Mouse (Mus musculus): ENCODE measurements around the gene Itga2b.

GRCm38 (mm10) chr11:102443740-102444139 is 26.2 kb downstream of the Itga2b start:
- TF ChIP-seq CTCF (IDR thresholded peaks at IDR 0.05; ENCODE audit: control insufficient read depth, insufficient read depth, low read length), result no peak
- TF ChIP-seq POLR2A (IDR thresholded peaks at IDR 0.05; ENCODE audit: borderline replicate concordance, control insufficient read depth, low read depth, low read length), result no peak

Measured in bone marrow, adult 2 months (tissue).